Mouse (Mus musculus) intestine, embryonic 15.5 days (tissue): ENCODE data around the gene Gm34653. TPM values are rescaled to one million over a fixed set of nuclear protein-coding genes. Genes with fewer than 3 reads are reported as not detected.
"Not testable (repeated sequence)": the region's sequence is repeated elsewhere in the genome, so short reads cannot be mapped to it uniquely, and the experiment has no call there.

Experiments
- ATAC-seq: fragments of 200-750 bp; cut with Nextera tagmentation; 2 replicates; pipeline ENCODE4 v1.8.0; 2017; ENCODE audit warnings: moderate TSS enrichment, moderate library complexity
- H3K27ac ChIP-seq: fragments of 300-500 bp; sonication (generic); 2 replicates; pipeline ENCODE4 v1.5.1; 2015; ENCODE audit warnings: mild to moderate bottlenecking, inconsistent platforms
- H3K27me3 ChIP-seq: fragments of 300-500 bp; sonication (generic); replicated peaks from 2 replicates; pipeline ENCODE4 v1.6.1; 2015; ENCODE audit warnings: inconsistent platforms
- H3K36me3 ChIP-seq: fragments of 300-500 bp; sonication (generic); 2 replicates; pipeline ENCODE4 v1.6.1; 2015; ENCODE audit warnings: inconsistent platforms
- H3K4me1 ChIP-seq: fragments of 300-500 bp; sonication (generic); replicated peaks from 2 replicates; pipeline ENCODE4 v1.6.1; 2015; ENCODE audit warnings: inconsistent platforms
- H3K4me2 ChIP-seq: fragments of 300-500 bp; sonication (generic); replicated peaks from 2 replicates; pipeline ENCODE4 v1.6.1; 2015; ENCODE audit warnings: mild to moderate bottlenecking, inconsistent platforms
- H3K4me3 ChIP-seq: fragments of 300-500 bp; sonication (generic); replicated peaks from 2 replicates; pipeline ENCODE4 v1.5.1; 2015; ENCODE audit warnings: inconsistent platforms
- H3K9ac ChIP-seq: fragments of 300-500 bp; sonication (generic); 2 replicates; pipeline ENCODE4 v1.6.1; 2015; ENCODE audit warnings: inconsistent platforms
- H3K9me3 ChIP-seq: fragments of 300-500 bp; sonication (generic); 2 replicates; pipeline ENCODE4 v1.6.1; 2016; ENCODE audit warnings: inconsistent platforms
- whole genome bisulfite sequencing: fragments of 180-500 bp; shearing (Covaris S2); methylation state at CpG from one replicate; pipeline ENCODE4 v1.1.7; 2015; 5-methylcytosine and 5-hydroxymethylcytosine counted together
- polyA plus RNA-seq: library from polyadenylated mRNA; unstranded; fragments of >200 nt; fragmentation: Nextera tagmentation; extraction: Ambion mirVana; gene quantifications from 2 replicates; pipeline ENCODE4 v1.2.1, GENCODE M21; 2015

Gene Gm34653
- polyA plus RNA-seq, 1 experiment from 2014 or later: not detected

- Histone ChIP-seq H3K4me1 (peaks cover 13% of the 10 kb centered on the region), H3K9ac (peak overlapping the region; percentile 69), H3K4me2 (peak overlapping the region; percentile 54), H3K27ac (peak overlapping the region; percentile 82), H3K4me3 (peak overlapping the region; percentile 67)
- not testable (repeated sequence) for H3K9me3 ChIP-seq, H3K27me3 ChIP-seq, H3K36me3 ChIP-seq
- ATAC-seq: peak; percentile 63
- under 1% methylated on average over 29 of the region's 32 CpGs for WGBS
These were observed 30.1 kb upstream of the Gm34653 start for GRCm38 (mm10) chr2:34802565-34803245.

DNA sequence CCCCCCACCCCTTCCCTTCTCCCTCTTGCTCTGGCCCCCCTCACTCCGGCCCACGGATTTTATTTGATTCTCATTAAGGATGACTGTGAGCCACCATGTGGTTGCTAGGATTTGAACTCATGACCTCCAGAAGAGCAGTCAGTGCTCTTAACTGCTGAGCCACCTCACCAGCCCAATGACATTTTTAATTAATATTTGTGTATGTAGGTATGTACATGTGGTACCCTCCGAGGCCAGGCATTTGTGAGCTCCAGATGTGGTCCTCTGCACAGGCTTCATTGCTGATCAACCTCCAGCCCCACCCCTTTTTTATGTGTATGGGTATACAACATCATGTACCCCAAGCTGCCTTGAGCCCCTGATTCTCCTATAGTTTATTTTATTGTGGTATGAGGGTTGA is 29.1 kb upstream of the Gm34653 start:
- Histone ChIP-seq H3K4me2 (peak overlapping the region; percentile 46), H3K4me1 (peaks cover 13% of the 10 kb centered on the region), H3K4me3 (0 out of 2 replicates have a peak overlapping the region, but pooled peaks have one; percentile 9), H3K27ac (no peak overlapping the region), H3K27me3 (no peaks in the 10 kb centered on the region), H3K36me3 (peaks cover 4% of the 10 kb centered on the region; the same call in 1 of the 2 replicates), H3K9me3 (no peaks in the 10 kb centered on the region), H3K9ac (peak overlapping the region; percentile 17; the same call in 1 of the 2 replicates)
- no peak for ATAC-seq
- 58% methylated on average over 3 of the region's 3 CpGs for WGBS

- WGBS: 93% methylated on average over 2 of the region's 2 CpGs
- H3K27ac ChIP-seq: no peak overlapping the region
- H3K36me3 ChIP-seq: peaks cover 4% of the 10 kb centered on the region; the same call in 1 of the 2 replicates
- no peaks in the 10 kb centered on the region for H3K9me3 ChIP-seq
- H3K27me3 ChIP-seq: no peaks in the 10 kb centered on the region
- peaks cover 10% of the 10 kb centered on the region for H3K4me1 ChIP-seq
- H3K9ac ChIP-seq: no peak overlapping the region
- ATAC-seq: no peak
- H3K4me2 ChIP-seq: peak overlapping the region; percentile 46
- H3K4me3 ChIP-seq: no peak overlapping the region
These were observed 28.6 kb upstream of the Gm34653 start for GRCm38 (mm10) chr2:34804172-34804571.

DNA sequence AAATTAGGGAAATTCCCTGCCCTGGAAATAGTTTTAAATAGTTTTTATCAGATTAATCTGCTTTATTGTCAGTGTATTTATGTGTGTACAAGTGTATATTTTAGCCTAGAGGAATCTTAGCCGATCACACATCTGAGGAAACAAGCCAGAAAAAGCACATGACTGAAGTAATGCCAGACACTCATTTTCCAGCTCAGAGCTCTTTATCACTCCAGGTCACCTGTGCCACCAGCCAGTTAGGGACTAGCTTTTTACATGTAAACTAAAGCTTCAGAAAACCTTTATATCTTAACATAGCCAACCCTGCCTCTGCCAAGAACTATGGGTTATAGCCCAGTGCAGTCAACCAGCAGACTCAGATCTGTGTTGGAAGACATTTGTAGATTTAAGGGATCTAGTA is 28.0 kb upstream of the Gm34653 start:
- Histone ChIP-seq H3K27me3 (no peaks in the 10 kb centered on the region), H3K4me3 (no peak overlapping the region), H3K9ac (no peak overlapping the region), H3K4me2 (no peak overlapping the region), H3K4me1 (peaks cover 10% of the 10 kb centered on the region), H3K36me3 (peaks cover 4% of the 10 kb centered on the region; the same call in 1 of the 2 replicates), H3K9me3 (no peaks in the 10 kb centered on the region), H3K27ac (no peak overlapping the region)
- no peak for ATAC-seq
- WGBS: 71% methylated on average over 1 of the region's 1 CpGs

- H3K27ac ChIP-seq: no peak overlapping the region
- H3K4me1 ChIP-seq: peaks cover 8% of the 10 kb centered on the region
- H3K4me3 ChIP-seq: no peak overlapping the region
- H3K36me3 ChIP-seq: peaks cover 4% of the 10 kb centered on the region; the same call in 1 of the 2 replicates
- no peak overlapping the region for H3K9ac ChIP-seq
- no peaks in the 10 kb centered on the region for H3K27me3 ChIP-seq
- WGBS: 90% methylated on average over 10 of the region's 10 CpGs
- H3K4me2 ChIP-seq: no peak overlapping the region
- no peaks in the 10 kb centered on the region for H3K9me3 ChIP-seq
- no peak for ATAC-seq
These were observed 27.4 kb upstream of the Gm34653 start for GRCm38 (mm10) chr2:34805364-34805950.

GRCm38 (mm10) chr2:34808057-34808456 is 24.8 kb upstream of the Gm34653 start:
- Histone ChIP-seq H3K4me1 (peaks cover 7% of the 10 kb centered on the region), H3K9ac (no peak overlapping the region), H3K9me3 (no peaks in the 10 kb centered on the region), H3K27ac (no peak overlapping the region), H3K4me2 (no peak overlapping the region), H3K36me3 (peaks cover 7% of the 10 kb centered on the region), H3K27me3 (no peaks in the 10 kb centered on the region), H3K4me3 (no peak overlapping the region)
- 68% methylated on average over 2 of the region's 2 CpGs for WGBS
- no peak for ATAC-seq

DNA sequence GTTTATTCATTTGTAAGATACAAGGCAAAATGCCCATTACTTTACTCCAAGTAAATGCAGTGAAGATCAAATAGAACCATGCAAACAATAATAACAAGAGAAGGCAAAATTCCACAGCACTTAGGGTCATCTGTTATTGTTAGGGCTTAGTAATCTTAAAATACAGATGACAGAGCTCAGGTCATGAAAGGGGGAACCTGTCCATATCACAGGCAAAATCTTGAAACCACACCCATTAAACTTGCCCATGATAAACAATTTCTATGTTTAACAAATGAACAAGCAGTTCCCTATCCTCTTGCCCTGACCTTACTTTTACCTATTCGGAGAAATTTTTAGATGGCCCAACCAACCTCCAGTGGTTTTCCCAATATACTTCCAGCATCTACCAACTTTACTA is 23.2 kb upstream of the Gm34653 start:
- ATAC-seq: no peak
- Histone ChIP-seq H3K4me1 (0 out of 2 replicates have a peak, but pooled peaks cover 2% of the 10 kb centered on the region), H3K9me3 (no peaks in the 10 kb centered on the region), H3K4me3 (no peak overlapping the region), H3K9ac (no peak overlapping the region), H3K4me2 (no peak overlapping the region), H3K36me3 (peaks cover 12% of the 10 kb centered on the region), H3K27ac (no peak overlapping the region), H3K27me3 (no peaks in the 10 kb centered on the region)
- 87% methylated on average over 1 of the region's 1 CpGs for WGBS

- ATAC-seq: no peak
- H3K4me3 ChIP-seq: no peak overlapping the region
- 98% methylated on average over 3 of the region's 3 CpGs for WGBS
These were observed 22.0 kb upstream of the Gm34653 start for GRCm38 (mm10) chr2:34810775-34811174.

DNA sequence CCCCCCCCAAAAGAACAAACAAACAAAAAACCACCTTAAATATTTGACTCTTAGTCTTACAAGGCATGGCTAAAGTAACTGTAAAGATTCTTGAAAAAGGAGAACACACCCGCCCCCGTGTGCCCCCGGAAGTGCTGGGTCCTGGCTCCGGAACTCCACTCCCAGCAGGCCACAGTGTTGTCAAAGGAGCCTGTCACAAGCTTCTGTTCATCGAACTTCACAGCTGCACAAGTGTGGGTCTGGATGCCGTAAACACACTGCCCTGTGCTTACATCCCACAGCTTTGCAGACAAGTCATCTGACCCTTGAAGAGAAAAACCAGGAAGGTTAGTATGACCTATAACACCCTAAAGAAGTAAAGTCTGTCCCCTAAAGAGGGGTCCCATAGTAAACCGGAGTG is 20.1 kb upstream of the Gm34653 start:
- no peaks in the 10 kb centered on the region for H3K4me1 ChIP-seq
- peaks cover 21% of the 10 kb centered on the region for H3K36me3 ChIP-seq
- H3K9ac ChIP-seq: no peak overlapping the region
- no peak for ATAC-seq
- no peaks in the 10 kb centered on the region for H3K27me3 ChIP-seq
- H3K27ac ChIP-seq: no peak overlapping the region
- H3K4me3 ChIP-seq: no peak overlapping the region
- H3K4me2 ChIP-seq: no peak overlapping the region
- no peaks in the 10 kb centered on the region for H3K9me3 ChIP-seq
- 80% methylated on average over 7 of the region's 7 CpGs for WGBS

More at GRCm38 (mm10) chr2:34810775-34811174, 22.0 kb upstream of the Gm34653 start:
- Histone ChIP-seq H3K27me3 (no peaks in the 10 kb centered on the region), H3K4me1 (no peaks in the 10 kb centered on the region), H3K9ac (no peak overlapping the region), H3K36me3 (peaks cover 17% of the 10 kb centered on the region), H3K27ac (no peak overlapping the region), H3K4me2 (no peak overlapping the region), H3K9me3 (no peaks in the 10 kb centered on the region)

DNA sequence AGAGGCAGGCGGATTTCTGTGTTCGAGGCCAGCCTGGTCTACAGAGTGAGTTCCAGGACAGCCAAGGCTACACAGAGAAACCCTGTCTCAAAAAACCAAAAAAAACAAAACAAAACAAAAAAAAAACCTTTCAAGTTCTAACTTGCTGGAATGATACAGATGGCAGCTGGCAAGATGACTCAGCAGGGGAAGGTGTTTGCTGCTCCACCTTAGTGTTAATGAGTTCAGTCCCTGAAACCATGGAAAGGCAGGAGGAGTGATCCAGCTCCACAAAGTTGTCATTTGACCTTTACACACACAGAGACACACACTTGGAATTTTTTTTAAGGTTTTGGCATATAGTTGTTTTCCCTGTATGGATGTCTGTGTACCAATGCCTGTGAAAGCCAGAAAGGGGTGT is 16.9 kb upstream of the Gm34653 start:
- H3K4me2 ChIP-seq, H3K9ac ChIP-seq, H3K4me3 ChIP-seq, H3K9me3 ChIP-seq, H3K27me3 ChIP-seq, H3K27ac ChIP-seq, ATAC-seq, H3K4me1 ChIP-seq: not testable (repeated sequence)
- 98% methylated on average over 2 of the region's 2 CpGs for WGBS
- H3K36me3 ChIP-seq: peaks cover 19% of the 10 kb centered on the region

DNA sequence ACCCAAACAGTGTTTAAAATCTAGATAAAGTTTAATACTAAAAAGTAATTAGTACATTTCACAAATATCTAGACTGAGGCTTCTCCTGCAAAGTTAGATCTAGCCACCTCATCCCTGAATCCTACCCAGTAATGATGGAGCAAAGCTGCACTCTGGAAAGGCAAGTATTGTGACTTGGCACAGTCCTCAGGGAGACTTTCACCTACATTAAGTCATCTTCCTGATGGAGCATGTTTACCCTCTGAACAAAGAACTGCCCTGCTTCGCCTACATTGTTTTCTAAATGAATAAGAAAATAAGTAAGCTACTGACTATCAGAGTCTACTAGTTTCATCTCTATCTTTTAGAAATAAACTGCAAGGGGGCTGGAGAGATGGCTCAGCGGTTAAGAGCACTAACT is 14.3 kb upstream of the Gm34653 start:
- Histone ChIP-seq H3K9me3 (no peaks in the 10 kb centered on the region), H3K9ac (no peak overlapping the region), H3K4me2 (no peak overlapping the region), H3K27ac (no peak overlapping the region), H3K4me1 (no peaks in the 10 kb centered on the region), H3K4me3 (no peak overlapping the region), H3K27me3 (no peaks in the 10 kb centered on the region), H3K36me3 (peaks cover 15% of the 10 kb centered on the region)
- WGBS: 87% methylated on average over 2 of the region's 2 CpGs
- ATAC-seq: no peak

- H3K27ac ChIP-seq: peak within 1 kb of the TSS; percentile 83
- H3K4me2 ChIP-seq: peak within 1 kb of the TSS; percentile 77
- peak within 1 kb of the TSS; percentile 86 for H3K4me3 ChIP-seq
- H3K36me3 ChIP-seq: no peaks in the 10 kb centered on the region; the same call in 1 of the 2 replicates
- WGBS: under 1% methylated on average over 57 of the region's 57 CpGs
- no peaks in the 10 kb centered on the region for H3K9me3 ChIP-seq
- H3K4me1 ChIP-seq: peaks cover 6% of the 10 kb centered on the region
- H3K9ac ChIP-seq: peak within 1 kb of the TSS; percentile 89
- H3K27me3 ChIP-seq: no peaks in the 10 kb centered on the region
- ATAC-seq: peak; percentile 99
These were observed 6.9 kb upstream of the Gm34653 start, which contains the start of gene Fbxw2 for GRCm38 (mm10) chr2:34825827-34826459. Gene Fbxw2, minus strand, starts transcription at chr2:34826311.
